Mouse (Mus musculus): ENCODE data around the gene Mgarp.
"Not testable (repeated sequence)": the region's sequence is repeated elsewhere in the genome, so short reads cannot be mapped to it uniquely, and the experiment has no call there.

Gene Mgarp

DNA sequence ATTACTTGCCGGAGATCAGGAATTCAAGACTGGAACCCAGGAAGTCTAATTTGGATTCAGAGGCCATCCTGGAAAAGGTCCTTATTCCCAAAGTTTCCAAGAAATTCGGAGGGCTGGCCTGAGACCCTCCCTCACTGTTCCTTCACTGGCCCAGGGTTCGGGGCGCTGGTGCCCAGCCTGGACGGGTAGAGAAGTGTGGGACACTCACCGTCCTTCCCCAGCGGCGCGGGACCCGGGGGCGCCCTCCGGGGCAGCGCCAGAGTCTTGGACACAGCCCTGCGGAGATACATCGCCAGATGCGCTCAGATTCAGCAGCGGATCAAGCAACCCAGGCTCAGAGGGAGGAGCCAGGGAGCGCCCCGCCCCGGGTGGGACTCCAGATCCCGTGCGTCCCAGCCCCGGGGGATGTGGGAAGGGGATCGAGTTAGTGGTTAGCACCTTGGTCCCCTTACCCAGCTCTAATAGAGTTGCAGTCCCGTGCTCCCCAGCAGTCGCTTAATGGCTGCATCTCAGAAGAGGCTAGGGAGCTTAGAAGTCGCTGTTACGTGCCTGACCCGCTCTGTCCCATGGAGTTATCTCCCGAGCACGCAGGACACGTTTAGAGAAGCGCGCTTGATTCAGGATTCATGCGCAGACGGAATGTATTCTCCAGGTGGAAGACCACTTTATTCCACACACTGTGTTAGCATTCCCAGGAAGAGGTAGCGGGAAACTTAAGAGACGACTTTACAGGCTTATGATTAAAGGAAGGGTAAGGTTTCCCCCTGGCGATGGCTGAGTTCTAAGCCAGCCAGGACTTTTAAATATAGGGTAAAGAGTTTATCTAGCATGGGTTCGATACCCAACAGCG, at the start of gene Mgarp:
Gene Mgarp, minus strand, starts transcription at position 520 of the 850 bp plus-strand sequence.
- no peak for DNase-seq (ENCODE audit: low spot score in 2 of 2)

DNA sequence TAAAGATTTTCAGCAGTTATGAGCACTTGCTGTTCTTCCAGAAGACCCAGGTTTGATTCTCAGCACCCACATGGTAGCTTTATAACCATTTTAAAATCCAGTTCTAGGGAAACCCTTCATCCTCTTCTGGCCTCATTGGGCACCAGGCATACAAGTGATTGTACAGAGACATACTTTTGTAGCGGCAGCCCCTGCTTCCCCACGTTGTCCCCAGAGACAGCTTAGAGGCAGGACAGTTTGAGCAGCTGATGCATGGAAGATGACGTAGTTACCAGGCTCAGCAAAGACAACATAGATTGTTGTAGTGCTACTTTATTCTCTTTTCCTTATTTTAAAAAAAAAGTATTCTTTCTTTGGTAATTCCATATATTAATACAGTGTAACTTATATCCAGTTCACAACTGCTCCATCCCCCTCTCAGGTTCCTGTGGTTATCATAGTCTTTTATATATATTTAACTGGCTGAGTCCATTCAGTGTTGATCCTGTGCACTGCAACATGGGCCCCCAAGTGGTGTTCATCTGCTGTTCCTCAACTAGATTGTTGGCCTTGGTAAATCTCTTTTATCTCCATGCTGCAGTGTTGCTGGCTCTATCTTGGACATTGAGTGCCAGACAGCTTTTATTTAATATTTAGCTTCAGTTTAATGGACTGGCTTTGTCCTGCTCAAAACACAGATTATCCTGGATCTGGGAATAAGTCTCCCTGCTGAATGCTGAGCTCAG, 38.5 kb upstream of the Mgarp start:
- no peak for DNase-seq (ENCODE audit: low spot score in 2 of 2)

DNA sequence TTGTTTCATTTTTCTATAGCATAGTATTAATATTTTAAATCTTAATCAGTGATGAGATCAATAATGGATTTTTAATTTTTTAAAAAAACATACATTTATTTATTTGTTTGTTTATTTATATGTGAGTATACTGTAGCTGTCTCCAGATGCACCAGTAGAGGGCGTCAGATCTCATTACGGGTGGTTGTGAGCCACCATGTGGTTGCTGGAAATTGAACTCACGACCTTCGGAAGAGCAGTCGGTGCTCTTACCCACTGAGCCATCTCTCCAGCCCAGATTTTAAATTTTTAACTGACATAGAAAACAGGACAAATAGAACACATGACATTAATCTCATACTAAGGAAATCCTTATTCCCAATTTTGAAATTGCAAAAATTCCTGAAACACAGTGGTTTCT, 37.8 kb upstream of the Mgarp start:
- not testable (repeated sequence) for DNase-seq (ENCODE audit: low spot score in 2 of 2)

DNA sequence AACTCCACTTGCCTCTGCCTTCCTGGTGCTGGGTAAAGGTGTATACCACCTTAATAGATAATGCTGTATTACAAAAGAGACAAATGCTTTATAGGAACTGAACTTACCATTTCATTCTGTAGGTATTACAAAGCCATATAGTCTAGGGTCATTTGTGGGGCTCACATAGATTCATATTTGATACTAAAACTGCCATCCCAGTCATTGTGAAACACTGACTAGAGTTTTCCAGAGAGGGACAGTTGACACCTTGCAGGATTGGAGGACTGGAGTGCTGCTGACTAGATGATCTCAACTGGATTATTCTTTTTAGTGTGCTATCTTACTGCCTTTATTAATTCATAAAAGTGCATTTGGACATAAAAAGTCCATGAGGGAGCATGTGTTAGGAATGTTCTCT, 28.9 kb upstream of the Mgarp start:
- no peak for DNase-seq (ENCODE audit: low spot score in 2 of 2)

DNA sequence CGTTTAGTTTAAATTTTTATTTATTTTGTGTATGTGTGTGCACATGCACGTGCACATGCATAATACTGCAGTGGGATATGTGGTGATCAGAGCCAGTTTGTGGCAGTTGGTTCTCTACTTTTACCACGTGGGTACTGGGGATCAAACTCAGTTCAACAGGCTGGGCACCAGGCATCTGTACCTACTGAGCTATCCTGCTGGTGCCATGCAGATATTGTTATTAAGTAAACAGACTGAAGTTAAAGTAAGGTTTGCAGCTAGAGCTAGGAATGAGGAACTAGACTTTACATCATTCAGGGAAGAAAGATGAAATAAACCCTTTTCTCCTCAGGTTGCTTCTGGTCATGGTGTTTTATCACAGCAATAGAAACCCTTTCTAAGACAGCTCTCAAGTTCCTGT, 25.4 kb upstream of the Mgarp start:
- DNase-seq (ENCODE audit: low spot score in 2 of 2), result no peak

DNA sequence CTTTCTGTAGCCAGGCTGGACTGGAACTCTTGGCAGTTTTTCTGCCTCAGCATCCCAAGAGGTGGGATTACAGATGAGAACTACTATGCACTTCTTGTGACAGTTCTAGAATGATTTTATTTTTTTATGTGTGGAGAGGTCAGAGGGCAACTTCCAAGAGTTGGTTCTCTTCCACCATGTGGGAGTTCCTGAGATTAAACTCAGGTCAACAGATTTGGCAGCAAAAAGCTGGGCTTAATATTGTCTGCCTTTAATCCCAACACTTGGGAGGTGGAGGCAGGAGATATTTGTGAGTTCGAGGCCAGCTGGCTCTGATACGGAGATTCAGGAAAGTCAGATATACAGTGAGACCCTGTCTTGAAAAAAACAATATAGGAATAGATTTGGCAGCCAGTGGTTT, 21.4 kb upstream of the Mgarp start:
- no peak for DNase-seq (ENCODE audit: low spot score in 2 of 2)

DNA sequence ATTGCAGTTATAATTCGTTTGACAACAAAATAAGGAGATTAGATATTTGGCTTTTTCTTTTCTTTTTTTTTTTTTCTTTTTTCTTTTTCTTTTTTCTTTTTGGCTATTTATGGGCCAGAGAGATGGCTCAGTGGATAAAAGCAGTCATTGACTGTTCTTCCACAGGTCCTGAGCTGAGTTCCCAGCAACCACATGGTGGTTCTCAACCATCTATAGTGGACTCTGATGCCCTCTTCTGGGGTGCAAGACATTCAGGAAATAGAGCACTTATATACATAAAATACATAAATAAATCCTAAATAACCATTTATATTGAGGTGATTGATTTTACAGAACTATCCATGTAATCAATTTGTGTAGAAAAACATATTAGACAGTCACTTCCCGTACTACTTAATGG, 20.9 kb upstream of the Mgarp start:
- DNase-seq (ENCODE audit: low spot score in 2 of 2), result no peak

DNA sequence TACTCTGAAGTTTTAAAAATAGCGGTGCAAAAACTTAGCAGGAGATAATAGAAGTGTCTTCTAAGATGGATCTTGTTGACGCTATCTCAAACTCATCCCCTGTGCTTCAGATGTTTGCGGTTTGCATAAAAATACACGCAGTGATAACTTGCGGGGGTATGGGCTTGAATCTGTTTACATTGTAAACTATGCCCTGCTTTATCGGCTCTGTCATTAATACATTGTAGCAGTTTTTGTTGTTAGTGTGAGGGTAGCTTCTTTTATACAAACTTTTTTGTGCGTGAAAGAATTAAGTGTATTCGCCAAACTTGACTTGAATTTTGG, 20.6 kb upstream of the Mgarp start:
- DNase-seq (ENCODE audit: low spot score in 2 of 2), result no peak

DNA sequence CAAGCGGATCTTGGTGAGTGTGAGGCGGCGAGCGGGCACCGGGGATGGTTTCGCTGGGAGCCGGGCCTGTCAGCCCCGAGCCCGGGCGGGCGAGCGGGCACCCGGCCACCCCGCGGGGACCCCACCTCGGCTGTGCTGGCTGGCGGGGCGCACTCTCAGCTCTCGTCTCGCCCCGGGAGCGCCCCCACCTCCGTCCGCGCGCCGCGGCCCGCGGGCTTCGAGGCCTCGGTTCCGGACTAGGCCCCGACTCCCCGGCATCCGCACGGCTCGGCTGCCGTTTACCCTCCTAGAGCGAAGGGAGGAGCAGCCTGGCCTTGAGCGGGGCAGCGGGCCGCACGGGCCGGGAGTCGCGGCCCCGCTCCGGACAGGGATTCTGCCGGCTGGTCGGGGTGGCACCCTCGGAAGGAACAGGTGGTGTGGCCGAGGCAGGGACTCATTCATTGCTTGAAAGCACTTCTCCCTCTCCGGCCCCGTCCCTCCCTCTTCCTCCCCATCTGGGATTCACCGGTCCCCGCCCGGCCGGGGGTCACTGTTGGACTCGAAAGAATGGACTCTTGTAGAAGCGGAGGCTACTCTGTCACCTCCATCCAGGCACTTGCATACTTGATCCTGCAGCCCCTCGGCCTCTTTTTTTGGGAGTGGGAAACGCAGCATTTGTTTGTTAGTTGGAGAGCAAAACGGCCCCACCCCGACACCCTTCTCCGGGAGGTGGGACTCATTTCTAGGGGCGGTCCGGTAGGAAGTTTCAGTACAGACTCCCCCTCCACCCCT, 20.0 kb upstream of the Mgarp start:
- peak; percentile 26 to 36 for DNase-seq (ENCODE audit: low spot score in 2 of 2)

DNA sequence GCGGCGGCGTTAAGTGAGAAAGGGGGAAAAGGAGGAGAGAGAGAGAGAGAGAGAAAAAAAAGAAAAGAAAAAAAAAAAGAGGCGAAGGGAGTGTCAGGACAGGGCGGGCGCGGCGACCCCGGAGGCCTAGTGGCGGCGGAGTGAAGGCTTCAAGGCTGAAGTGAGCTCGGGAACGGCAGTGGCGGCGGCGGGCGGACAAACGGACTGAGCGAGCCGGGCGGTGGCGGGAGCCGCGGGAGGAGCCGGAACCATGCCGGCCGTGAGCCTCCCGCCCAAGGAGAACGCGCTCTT, 19.5 kb upstream of the Mgarp start:
- DNase-seq (ENCODE audit: low spot score in 2 of 2), result no peak

DNA sequence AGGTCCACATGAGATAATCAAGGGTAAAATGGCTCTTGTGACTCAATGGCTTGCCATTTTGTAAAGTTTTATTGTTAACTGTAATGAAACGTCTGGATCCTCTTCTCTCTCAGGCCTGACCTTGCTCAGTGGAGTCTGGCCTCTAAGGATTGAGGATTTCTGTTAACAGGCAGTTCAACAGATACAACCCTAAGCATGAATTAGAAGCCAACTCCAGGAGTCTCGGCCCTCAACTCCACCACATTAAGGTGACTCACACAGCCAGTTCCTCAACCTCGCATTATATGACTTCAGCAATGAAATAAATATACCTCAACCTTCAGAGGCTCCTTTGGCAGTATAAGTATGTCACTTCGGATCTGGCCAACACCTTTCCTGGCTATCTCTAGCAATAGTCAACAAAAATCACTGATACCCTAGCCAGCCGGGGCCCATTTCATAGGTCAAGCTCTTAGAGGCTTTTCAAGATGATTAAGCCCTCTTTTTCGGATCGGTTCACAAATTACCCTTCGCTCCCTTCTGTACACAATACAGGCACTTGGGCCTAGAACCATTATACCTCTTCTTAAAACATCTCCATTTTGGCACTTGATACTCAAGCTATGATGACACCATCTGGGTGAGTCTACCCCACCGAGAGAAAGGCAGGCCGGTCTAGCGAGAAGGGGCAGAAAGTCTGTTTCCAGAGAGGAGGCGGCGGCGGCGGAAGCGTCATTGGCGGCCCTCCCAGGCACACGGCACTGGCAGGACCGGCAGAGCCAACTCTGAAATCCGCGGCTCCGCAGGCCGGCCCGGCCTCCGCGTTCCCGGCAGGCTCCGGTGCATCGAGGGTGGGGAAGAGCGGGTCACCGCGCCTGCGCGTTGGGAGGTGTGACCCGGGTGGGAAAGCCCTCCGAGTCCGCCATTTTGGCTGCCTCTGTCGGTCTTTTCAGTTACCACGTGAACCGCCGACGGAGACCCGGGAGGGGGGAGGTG, 18.8 kb upstream of the Mgarp start, which contains the start of gene Naa15:
Gene Naa15, plus strand, starts transcription at position 51 of the 975 bp plus-strand sequence.
- peak; percentile 97 to 98 for DNase-seq (ENCODE audit: low spot score in 2 of 2)

DNA sequence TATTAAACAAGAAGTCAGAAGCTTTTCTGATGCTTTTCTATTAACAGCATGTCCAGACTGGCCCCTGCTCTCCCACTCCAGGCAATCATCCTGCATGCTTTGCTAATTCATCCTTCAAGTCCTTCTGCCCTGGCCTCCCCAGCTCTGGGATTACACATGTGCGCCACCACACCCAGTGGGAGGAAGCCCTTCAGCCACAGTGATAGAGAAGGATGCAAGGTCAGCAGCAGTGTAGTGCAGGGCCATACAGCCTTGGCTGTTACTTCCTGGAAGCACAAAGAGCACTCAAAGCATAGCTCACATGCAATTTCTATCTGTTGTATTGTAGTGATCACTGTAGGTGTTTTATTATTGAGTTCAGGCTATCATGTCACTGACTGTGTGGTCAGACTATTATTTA, 16.7 kb upstream of the Mgarp start:
- no peak for DNase-seq (ENCODE audit: low spot score in 2 of 2)

DNA sequence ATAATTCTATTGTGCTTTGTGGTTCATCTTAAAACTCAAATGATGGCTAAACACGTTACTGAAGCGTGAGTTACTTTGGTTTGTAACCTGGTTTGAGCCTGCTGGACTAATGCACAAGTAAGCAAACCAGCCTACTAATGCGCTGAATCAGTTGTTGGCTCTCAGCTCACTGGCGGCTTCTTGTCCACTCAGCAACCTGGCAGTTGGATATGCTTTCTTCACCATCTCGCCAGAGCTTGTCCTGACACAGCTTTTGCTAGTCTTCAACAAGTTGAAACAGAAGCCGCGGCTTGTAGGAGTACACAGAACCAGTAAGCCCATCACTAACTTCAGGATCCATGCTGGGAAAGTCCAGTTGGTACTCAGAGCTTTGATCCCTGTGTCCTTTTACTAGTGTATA, 15.9 kb upstream of the Mgarp start:
- DNase-seq (ENCODE audit: low spot score in 2 of 2), result no peak

DNA sequence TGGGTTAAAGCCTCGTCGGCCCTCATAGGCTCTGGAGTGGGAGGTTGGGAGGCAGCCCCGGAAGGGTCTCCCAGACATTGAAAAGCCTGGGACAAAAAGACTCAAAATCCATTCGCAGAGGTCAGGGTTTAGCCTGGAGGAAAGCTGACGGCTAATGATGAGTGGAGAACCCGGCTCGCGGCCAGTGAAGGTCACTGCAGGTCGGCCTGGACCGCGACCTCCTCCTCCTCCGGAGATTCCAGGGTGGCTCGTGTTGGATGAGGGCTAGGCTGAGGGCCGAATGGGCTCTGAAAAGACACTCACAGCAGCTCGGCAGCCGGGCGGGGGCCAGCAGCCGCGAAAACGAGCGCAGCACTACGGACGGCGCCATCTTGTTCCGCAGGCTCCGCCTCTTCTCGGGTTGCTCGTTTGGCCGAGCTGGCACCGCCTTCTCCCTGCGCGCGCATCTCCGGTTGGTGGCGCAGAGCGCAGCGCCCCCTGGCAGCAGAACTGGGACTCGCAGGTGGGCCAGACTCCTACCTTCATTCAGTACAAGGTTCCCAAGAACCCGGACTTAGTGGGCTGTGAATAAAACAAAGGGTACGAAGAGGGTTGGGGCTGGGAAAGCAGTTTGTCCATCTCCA, 12.1 kb upstream of the Mgarp start, which contains the start of gene Ndufc1:
Gene Ndufc1, minus strand, starts transcription at position 428 of the 623 bp plus-strand sequence.
- DNase-seq (ENCODE audit: low spot score in 2 of 2), result peak; percentile 96 to 97

DNA sequence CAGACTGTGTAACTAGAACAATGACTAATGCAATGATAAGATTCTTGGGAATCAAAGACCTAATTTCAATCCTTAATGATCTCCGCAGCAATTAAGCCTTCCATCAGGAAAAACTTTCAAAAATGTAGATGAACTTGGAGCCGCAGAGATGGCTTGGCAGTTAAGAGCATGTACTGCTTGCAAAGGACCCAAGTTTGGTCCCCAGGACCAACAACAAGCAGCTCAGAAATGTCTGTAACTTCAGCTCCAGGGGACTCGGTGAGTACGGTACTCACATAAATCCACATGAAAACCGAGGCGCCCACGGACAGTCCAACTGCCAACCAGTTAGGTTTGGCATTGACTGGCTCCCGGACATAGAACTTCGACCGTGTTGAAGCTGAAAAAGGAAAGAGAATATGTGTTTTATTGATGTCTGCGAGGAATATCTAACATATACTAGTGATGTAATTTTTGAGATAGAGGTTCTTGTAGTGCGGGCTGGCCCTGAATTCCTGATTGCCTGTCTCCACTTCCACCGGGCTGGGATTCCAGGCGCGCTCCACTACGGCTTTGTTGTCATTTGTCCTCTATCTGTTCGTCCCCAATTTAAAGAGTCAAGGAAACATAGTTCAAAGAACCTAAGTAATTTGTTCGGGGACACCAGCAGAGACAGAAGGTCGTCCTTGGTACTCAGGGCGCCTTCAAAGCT, 11.5 kb upstream of the Mgarp start:
- DNase-seq (ENCODE audit: low spot score in 2 of 2), result peak in 1 of 2 experiments; percentile 36

DNA sequence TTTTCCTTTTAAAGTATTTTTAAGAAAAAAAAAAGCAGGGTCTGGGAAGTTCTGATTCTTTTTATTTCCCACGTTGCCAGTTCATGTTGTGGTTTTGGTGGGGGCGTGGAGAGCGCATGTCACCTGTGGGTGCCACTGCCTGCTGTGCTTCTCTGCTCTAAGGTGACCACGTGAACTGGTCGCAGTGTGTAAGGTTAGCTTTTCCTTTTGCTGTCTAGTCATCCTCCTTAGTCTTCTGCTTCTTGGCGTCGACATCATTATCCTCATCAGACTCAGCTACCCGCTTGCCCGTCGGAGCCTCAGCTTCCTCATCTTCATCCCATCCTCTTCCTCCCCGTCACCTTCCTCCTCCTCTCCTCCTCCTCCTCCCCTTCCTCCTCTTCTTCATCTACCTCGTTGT, 6.1 kb upstream of the Mgarp start:
- DNase-seq (ENCODE audit: low spot score in 2 of 2), result no peak

DNA sequence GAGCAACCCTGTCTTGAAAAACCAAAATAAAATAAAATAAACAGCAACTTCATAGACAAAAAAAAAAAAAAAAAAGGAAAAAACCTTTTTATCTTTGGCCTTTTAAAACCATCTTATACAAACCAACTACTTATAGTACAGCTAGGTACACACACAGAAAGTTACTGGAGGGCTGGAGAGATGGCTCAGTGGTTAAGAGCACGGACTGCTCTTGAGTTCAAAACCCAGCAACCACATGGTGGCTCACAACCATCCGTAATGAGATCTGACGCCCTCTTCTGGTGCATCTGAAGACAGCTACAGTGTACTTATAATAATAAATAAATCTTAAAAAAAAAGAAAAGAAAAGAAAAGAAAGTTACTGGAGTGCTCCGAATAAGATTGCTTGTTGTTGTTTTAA, 5.5 kb upstream of the Mgarp start:
- DNase-seq (ENCODE audit: low spot score in 2 of 2), result not testable (repeated sequence)

DNA sequence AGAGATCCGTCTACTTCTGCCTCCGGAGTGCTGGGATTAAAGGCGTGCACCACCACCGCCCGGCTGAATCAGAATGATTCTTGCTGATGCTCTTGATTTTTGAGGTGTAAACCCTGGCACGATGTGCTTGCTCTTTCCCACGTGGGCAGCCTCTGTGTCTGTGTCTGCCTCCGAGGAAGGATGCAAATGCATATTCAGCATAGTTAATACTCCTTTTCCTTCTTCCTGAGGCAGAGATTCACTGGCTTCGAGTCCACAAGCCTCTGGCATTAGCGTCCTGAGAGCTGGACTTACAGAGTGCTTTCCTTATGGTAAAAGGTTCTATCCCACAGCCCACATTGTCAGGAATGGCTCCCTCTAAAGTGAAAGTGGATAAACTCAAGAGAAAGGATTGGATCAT, 4.1 kb upstream of the Mgarp start:
- DNase-seq (ENCODE audit: low spot score in 2 of 2), result peak in 1 of 2 experiments; percentile 11

DNA sequence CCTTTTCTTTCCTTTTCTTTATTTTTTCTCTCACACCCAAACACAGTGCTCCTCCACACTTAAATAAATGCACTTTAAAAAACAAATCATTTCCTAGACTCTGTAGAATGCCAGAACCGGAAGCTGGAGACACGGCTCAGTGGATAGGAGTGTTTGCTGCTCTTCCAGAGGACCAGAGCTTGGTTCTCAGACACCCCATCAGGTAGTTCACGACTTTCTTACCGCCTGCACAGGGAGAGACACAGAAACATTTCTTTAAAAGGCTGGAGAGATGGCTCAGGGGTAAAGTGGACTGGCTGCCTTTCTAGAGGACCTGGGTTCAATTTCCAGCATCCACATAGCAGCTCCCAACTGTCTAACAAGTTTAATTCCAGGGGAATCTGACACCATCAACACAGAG, 3.0 kb upstream of the Mgarp start:
- DNase-seq (ENCODE audit: low spot score in 2 of 2), result no peak

DNA sequence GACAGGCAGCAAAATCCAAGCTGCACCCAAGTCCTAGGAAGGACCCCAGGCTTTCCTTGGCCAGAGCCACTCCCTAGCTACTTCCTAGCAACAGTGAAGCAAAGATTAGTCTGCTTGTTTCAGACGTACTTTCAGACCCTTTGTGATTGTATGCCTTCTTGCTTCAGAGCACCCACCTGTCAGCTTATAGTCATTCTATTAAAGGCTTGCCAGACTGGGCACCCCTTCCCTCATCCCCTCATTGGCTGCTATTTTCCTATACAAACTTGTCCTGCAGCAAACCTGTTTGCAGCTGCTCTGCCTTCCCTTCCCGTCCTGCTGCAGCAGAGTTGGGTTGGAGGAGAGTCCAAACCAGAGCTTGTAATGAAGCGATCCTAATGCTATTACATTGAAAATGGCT, 2.1 kb upstream of the Mgarp start:
- DNase-seq (ENCODE audit: low spot score in 2 of 2), result no peak
